Mouse (Mus musculus): ENCODE results near the gene Khdc4.

DNA sequence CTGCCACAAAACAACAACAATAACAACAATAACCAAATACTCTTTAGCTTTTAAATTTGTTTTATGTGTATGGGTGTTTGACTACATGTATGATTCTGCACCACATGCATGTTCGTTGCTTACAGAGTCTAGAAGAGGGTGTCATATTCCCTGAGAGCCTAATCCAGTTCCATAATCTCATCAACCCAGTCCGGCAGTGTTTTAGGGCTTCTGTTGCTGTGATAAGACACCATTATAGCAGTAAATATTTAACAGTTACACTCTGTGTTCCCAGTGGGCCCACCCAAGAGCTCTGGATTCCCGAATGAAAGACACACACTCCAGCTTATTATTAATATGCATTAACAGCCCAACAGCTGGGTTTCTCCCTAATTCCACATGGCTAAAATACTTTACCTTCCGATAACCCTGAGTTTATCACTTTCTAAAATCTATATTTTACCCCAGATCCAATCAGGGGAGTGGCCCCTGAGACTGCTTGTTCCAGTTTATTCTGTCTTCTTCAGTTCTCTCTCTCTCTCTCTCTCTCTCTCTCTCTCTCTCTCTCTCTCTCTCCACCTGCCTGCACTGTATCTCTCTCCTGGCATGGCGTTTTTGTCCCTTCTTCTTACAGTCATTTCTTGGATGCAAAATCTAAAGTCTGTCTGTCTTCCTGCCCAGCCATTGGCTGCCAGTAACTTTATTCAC, 27.0 kb upstream of the Khdc4 start:
- TF ChIP-seq GATA1 (IDR thresholded peaks at IDR 0.05; ENCODE audit: low read length) (no peak), TAL1 (IDR thresholded peaks at IDR 0.05; ENCODE audit: low read length) (no peak)

Measured in erythroblast, embryonic 14.5 days (primary cell).